Comparison of ENCODE assay signal across 8 mouse cellular contexts in the genomic region with DNA sequence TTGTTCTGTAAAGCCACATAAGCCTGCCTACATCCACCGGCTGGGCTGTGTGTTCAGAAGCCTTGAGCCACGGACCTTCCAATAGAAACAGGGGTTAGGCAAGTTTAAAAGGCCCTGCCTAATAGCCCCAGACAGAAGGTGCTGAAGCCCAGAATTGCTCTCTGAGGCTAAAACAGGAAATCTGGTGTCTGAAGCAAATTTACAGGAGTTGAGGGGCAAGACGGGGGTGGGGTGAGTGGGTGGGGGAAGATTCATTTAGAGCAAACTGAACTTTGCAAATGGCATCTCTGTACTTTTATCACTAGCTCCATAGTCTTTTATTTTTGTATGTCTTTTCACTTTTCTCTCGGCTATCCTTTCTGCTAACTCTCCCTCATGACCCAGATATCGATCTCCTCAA. TPM values are rescaled to one million over a fixed set of nuclear protein-coding genes. Genes with fewer than 3 reads are reported as not detected.
A peak's percentile ranks its signal among the peaks of the same experiment; 100 is the strongest.
DNase-seq lines count a peak whose midpoint lies in the region; ATAC-seq and TF ChIP-seq lines count a peak whose summit lies in the region.

No protein-coding gene starts in this region.

- 13% methylated on average over 5 of the region's 5 CpGs for WGBS in neural tube, embryonic 11.5 days
- 26% methylated on average over 5 of the region's 5 CpGs for WGBS in forebrain, embryonic 10.5 days
- WGBS in limb, embryonic 14.5 days, result 7% methylated on average over 5 of the region's 5 CpGs

- peaks cover 5% of the 10 kb centered on the region; the same call in 1 of the 2 replicates for H3K4me1 ChIP-seq in neural tube, embryonic 11.5 days (ENCODE audit: control insufficient read depth, insufficient read depth, low read length)
- H3K4me1 ChIP-seq in forebrain, embryonic 10.5 days, result peaks cover 55% of the 10 kb centered on the region
- peaks cover 13% of the 10 kb centered on the region for H3K4me1 ChIP-seq in limb, embryonic 14.5 days (ENCODE audit: control insufficient read depth, insufficient read depth, low read length)

- no peaks in the 10 kb centered on the region for H3K27me3 ChIP-seq in neural tube, embryonic 11.5 days (ENCODE audit: control insufficient read depth, insufficient read depth, low read length)
- H3K27me3 ChIP-seq in forebrain, embryonic 10.5 days (ENCODE audit: poor library complexity, severe bottlenecking), result no peaks in the 10 kb centered on the region
- H3K27me3 ChIP-seq in limb, embryonic 14.5 days (ENCODE audit: control insufficient read depth, insufficient read depth, low read length), result no peaks in the 10 kb centered on the region

- no peaks in the 10 kb centered on the region for H3K9me3 ChIP-seq in neural tube, embryonic 11.5 days (ENCODE audit: control insufficient read depth, low read length)
- no peaks in the 10 kb centered on the region for H3K9me3 ChIP-seq in forebrain, embryonic 10.5 days
- H3K9me3 ChIP-seq in limb, embryonic 14.5 days (ENCODE audit: control insufficient read depth, low read length), result no peaks in the 10 kb centered on the region

- no peak for TF ChIP-seq POLR2A in limb, embryonic 14.5 days (IDR thresholded peaks at IDR 0.05; ENCODE audit: borderline replicate concordance, extremely low read depth, insufficient read depth, insufficient read length)

- peak overlapping the region; percentile 80; the same call in 1 of the 2 replicates for H3K9ac ChIP-seq in neural tube, embryonic 11.5 days (ENCODE audit: low read length)
- H3K9ac ChIP-seq in limb, embryonic 14.5 days (ENCODE audit: low read depth, low read length, severe bottlenecking), result peak overlapping the region; percentile 81; the same call in 1 of the 2 replicates

- peak overlapping the region; percentile 71 for H3K4me2 ChIP-seq in neural tube, embryonic 11.5 days (ENCODE audit: low read depth)
- peak overlapping the region; percentile 77 for H3K4me2 ChIP-seq in limb, embryonic 14.5 days (replicated peaks; ENCODE audit: low read depth, low read length, severe bottlenecking)

- H3K27ac ChIP-seq in neural tube, embryonic 11.5 days (ENCODE audit: low read depth, low read length), result no peak overlapping the region
- H3K27ac ChIP-seq in forebrain, embryonic 10.5 days, result peak overlapping the region; percentile 100
- peak overlapping the region; percentile 95 for H3K27ac ChIP-seq in limb, embryonic 14.5 days (replicated peaks; ENCODE audit: low read depth, low read length)

- H3K4me3 ChIP-seq in neural tube, embryonic 11.5 days (ENCODE audit: low read depth, low read length), result peak overlapping the region; percentile 73
- H3K4me3 ChIP-seq in forebrain, embryonic 10.5 days, result peak overlapping the region; percentile 87
- peak overlapping the region; percentile 74 for H3K4me3 ChIP-seq in limb, embryonic 14.5 days (replicated peaks; ENCODE audit: low read length)

- no peaks in the 10 kb centered on the region for H3K36me3 ChIP-seq in neural tube, embryonic 11.5 days (ENCODE audit: control insufficient read depth, insufficient read depth, low read length)
- peaks cover 23% of the 10 kb centered on the region for H3K36me3 ChIP-seq in forebrain, embryonic 10.5 days (replicated peaks)
- no peaks in the 10 kb centered on the region for H3K36me3 ChIP-seq in limb, embryonic 14.5 days (ENCODE audit: control insufficient read depth, insufficient read depth, low read length)

- no peak for DNase-seq in neural tube, embryonic 11.5 days (ENCODE audit: low spot score)
- no peak for DNase-seq in neural tube, embryonic 10.5 days (ENCODE audit: extremely low spot score, low spot score)
- DNase-seq in forebrain, embryonic 10.5 days (ENCODE audit: extremely low spot score, low spot score), result no peak
- DNase-seq in limb, embryonic 14.5 days (ENCODE audit: low spot score), result no peak
- peak; percentile 29 for DNase-seq in thymus, postnatal 14 days
- no peak for DNase-seq in right cerebral cortex, postnatal 25 days
- DNase-seq in retina, embryonic 14.5 days (ENCODE audit: low spot score), result no peak
- DNase-seq in urinary bladder, postnatal 4 days (ENCODE audit: low spot score in 2 of 2), result no peak

- no peak for ATAC-seq in neural tube, embryonic 11.5 days (ENCODE audit: insufficient read depth, low FRiP score, low TSS enrichment)
- no peak for ATAC-seq in limb, embryonic 14.5 days (ENCODE audit: low FRiP score, low read depth)

RNA-seq across cellular contexts. Expression of gene Timeless, which starts 0.7 kb away (rescaled TPM):
- 58.7 and 61.2 TPM in 2 replicates for polyA plus RNA-seq in neural tube, embryonic 11.5 days (2014; fragmentation: Nextera tagmentation; extraction: Ambion mirVana)
- polyA plus RNA-seq in forebrain, embryonic 10.5 days (2016; fragmentation: Nextera tagmentation; extraction: Ambion mirVana), result 108 and 112 TPM in 2 replicates
- 31.7 and 32.4 TPM in 2 replicates for polyA plus RNA-seq in limb, embryonic 14.5 days (2012; rRNA removed)
- 48.6 and 54.7 TPM in 2 replicates for polyA plus RNA-seq in limb, embryonic 14.5 days (2014; fragmentation: Nextera tagmentation; extraction: Ambion mirVana)

RNA-seq across cellular contexts. Expression of gene Mip, which starts 5.5 kb away (rescaled TPM):
- not detected in 2 replicates for polyA plus RNA-seq in neural tube, embryonic 11.5 days (2014; fragmentation: Nextera tagmentation; extraction: Ambion mirVana)
- polyA plus RNA-seq in forebrain, embryonic 10.5 days (2016; fragmentation: Nextera tagmentation; extraction: Ambion mirVana), result 0.55 and 0.69 TPM in 2 replicates
- 0.88 and 1.7 TPM in 2 replicates for polyA plus RNA-seq in limb, embryonic 14.5 days (2012; rRNA removed)
- 0.17 and 0.37 TPM in 2 replicates for polyA plus RNA-seq in limb, embryonic 14.5 days (2014; fragmentation: Nextera tagmentation; extraction: Ambion mirVana)

RNA-seq across cellular contexts. Expression of gene Spryd4, which starts 19.5 kb away (rescaled TPM):
- polyA plus RNA-seq in neural tube, embryonic 11.5 days (2014; fragmentation: Nextera tagmentation; extraction: Ambion mirVana), result 26.2 and 28.0 TPM in 2 replicates
- 29.9 and 32.3 TPM in 2 replicates for polyA plus RNA-seq in forebrain, embryonic 10.5 days (2016; fragmentation: Nextera tagmentation; extraction: Ambion mirVana)
- 22.3 and 27.4 TPM in 2 replicates for polyA plus RNA-seq in limb, embryonic 14.5 days (2012; rRNA removed)
- polyA plus RNA-seq in limb, embryonic 14.5 days (2014; fragmentation: Nextera tagmentation; extraction: Ambion mirVana), result 36.9 and 38.7 TPM in 2 replicates

RNA-seq across cellular contexts. Expression of gene Apon, which starts 22.8 kb away (rescaled TPM):
- polyA plus RNA-seq in neural tube, embryonic 11.5 days (2014; fragmentation: Nextera tagmentation; extraction: Ambion mirVana), result 0.99 TPM in 1 of 2 replicates, not detected in the other
- 0.81 and 1.1 TPM in 2 replicates for polyA plus RNA-seq in forebrain, embryonic 10.5 days (2016; fragmentation: Nextera tagmentation; extraction: Ambion mirVana)
- 0.58 and 0.72 TPM in 2 replicates for polyA plus RNA-seq in limb, embryonic 14.5 days (2012; rRNA removed)
- polyA plus RNA-seq in limb, embryonic 14.5 days (2014; fragmentation: Nextera tagmentation; extraction: Ambion mirVana), result 0.30 and 0.57 TPM in 2 replicates

RNA-seq across cellular contexts. Expression of gene Gls2, which starts 36.9 kb away (rescaled TPM):
- 1.2 and 1.5 TPM in 2 replicates for polyA plus RNA-seq in neural tube, embryonic 11.5 days (2014; fragmentation: Nextera tagmentation; extraction: Ambion mirVana)
- polyA plus RNA-seq in forebrain, embryonic 10.5 days (2016; fragmentation: Nextera tagmentation; extraction: Ambion mirVana), result 1.5 and 2.3 TPM in 2 replicates
- polyA plus RNA-seq in limb, embryonic 14.5 days (2012; rRNA removed), result 4.8 and 5.8 TPM in 2 replicates
- polyA plus RNA-seq in limb, embryonic 14.5 days (2014; fragmentation: Nextera tagmentation; extraction: Ambion mirVana), result 2.0 and 2.5 TPM in 2 replicates
